Mouse (Mus musculus) neural tube, embryonic 10.5 days (tissue): ENCODE measurements around the gene Foxs1.

Experiments used
- DNase-seq: peaks from one replicate; pipeline ENCODE4 v3.0.0-alpha.2; 2017; ENCODE audit warnings: low spot score; ENCODE audit errors: extremely low spot score

Gene Foxs1

GRCm38 (mm10) chr2:152928219-152928987 is 4.6 kb downstream of the Foxs1 start:
- DNase-seq, result no peak

- DNase-seq, result no peak
Observed at GRCm38 (mm10) chr2:152927371-152927770, 5.6 kb downstream of the Foxs1 start.

GRCm38 (mm10) chr2:152926896-152927295 is 6.1 kb downstream of the Foxs1 start:
- DNase-seq, result no peak

- DNase-seq, result peak; percentile 68
Observed at GRCm38 (mm10) chr2:152925189-152925872, 7.7 kb downstream of the Foxs1 start.

GRCm38 (mm10) chr2:152924543-152924942 is 8.5 kb downstream of the Foxs1 start:
- DNase-seq, result no peak

GRCm38 (mm10) chr2:152924128-152924527 is 8.9 kb downstream of the Foxs1 start:
- DNase-seq, result no peak

- no peak for DNase-seq
Observed at GRCm38 (mm10) chr2:152923621-152924020, 9.4 kb downstream of the Foxs1 start.

- peak; percentile 45 for DNase-seq
Observed at GRCm38 (mm10) chr2:152922376-152922775, 10.6 kb downstream of the Foxs1 start.

GRCm38 (mm10) chr2:152917671-152918070 is 15.3 kb downstream of the Foxs1 start:
- no peak for DNase-seq

GRCm38 (mm10) chr2:152916111-152916510 is 16.9 kb downstream of the Foxs1 start:
- no peak for DNase-seq

- no peak for DNase-seq
Observed at GRCm38 (mm10) chr2:152915453-152915852, 17.6 kb downstream of the Foxs1 start.

GRCm38 (mm10) chr2:152914310-152915120 is 18.5 kb downstream of the Foxs1 start:
- peak; percentile 92 for DNase-seq

- no peak for DNase-seq
Observed at GRCm38 (mm10) chr2:152913471-152913870, 19.5 kb downstream of the Foxs1 start.

- no peak for DNase-seq
Observed at GRCm38 (mm10) chr2:152911432-152911831, 21.6 kb downstream of the Foxs1 start.

- DNase-seq, result no peak
Observed at GRCm38 (mm10) chr2:152911031-152911430, 22.0 kb downstream of the Foxs1 start, which contains the start of gene Mylk2. Gene Mylk2 (plus strand): TSS chr2:152911352.

GRCm38 (mm10) chr2:152909848-152910247 is 23.2 kb downstream of the Foxs1 start:
- DNase-seq, result no peak

- DNase-seq, result no peak
Observed at GRCm38 (mm10) chr2:152907114-152907943, 25.7 kb downstream of the Foxs1 start.

GRCm38 (mm10) chr2:152906274-152907037 is 26.6 kb downstream of the Foxs1 start:
- no peak for DNase-seq

- no peak for DNase-seq
Observed at GRCm38 (mm10) chr2:152905036-152905829, 27.8 kb downstream of the Foxs1 start.
